Mouse (Mus musculus): ENCODE measurements around the gene Olfr733. TPM values are rescaled to one million over a fixed set of nuclear protein-coding genes. Genes with fewer than 3 reads are reported as not detected.

The Olfr733 gene
- total RNA-seq (2021): not detected

DNA sequence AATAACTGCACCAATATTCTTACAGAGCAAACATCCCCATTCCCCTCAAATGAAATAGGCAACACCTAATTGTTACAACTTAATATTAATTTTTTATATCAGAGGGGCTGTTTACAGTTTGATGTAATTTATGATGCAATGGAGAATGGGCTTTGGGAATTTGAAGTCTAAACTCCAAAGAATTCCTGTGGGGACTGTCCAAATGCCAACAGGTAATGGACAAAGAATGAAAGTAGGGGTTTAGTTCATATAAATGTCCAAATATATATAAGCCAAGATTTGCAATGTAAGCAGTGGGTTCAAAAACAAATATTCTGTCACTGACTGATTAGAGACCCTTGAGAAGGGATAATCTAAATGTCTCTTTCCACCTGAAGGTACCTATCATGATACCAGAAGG is at the start of gene Olfr733:
Gene Olfr733, minus strand, starts transcription at position 101 of the 400 bp plus-strand sequence.
- DNase-seq (ENCODE audit: low spot score in 2 of 2): no peak
- intact Hi-C loops (cut with DNase I): no loop called here

DNA sequence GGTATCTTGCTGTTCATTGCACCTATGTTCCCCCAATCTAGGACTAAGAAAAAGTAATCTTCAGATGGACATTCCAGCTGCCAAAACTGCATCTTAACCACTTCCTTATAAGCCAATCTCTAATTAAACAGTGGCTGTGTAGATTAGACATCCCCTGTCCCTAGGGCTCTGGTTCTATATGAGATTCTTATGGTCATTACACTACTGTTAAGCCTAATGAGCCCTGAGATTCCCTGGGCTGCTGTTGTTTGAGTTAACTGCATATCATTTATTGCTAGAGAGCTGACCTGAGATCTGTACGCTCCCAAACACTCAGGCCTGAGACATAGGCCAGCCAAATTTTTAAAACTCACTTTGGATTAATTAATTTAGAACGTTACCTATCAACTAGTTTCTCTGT is 47.5 kb upstream of the Olfr733 start, which contains the start of gene Olfr735:
Gene Olfr735, minus strand, starts transcription at position 77 of the 400 bp plus-strand sequence.
- DNase-seq (ENCODE audit: low spot score in 2 of 2): no peak
- intact Hi-C loops (cut with DNase I): no loop called here

DNA sequence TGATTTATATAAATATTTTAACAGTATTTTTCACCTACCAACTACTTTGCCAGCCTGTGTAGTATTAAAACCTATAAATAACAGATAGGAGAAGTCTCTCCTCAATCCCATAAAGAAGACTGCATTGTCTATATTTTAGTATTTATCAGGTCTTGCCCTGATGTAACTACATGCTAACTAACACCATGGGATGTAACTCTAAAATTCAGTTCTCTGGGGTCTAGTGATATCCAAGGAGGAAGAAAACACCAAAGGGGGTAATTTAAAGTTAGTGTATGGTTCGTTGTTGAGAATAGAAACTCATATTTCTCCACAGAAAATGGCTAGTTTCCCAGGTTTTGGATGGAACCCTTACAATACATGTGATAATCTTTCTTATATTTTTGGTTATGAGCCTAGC is 25.3 kb upstream of the Olfr733 start, which contains the start of gene Olfr734:
Gene Olfr734, minus strand, starts transcription at position 101 of the 400 bp plus-strand sequence.
- intact Hi-C loops (cut with DNase I): no loop called here
- DNase-seq (ENCODE audit: low spot score in 2 of 2): no peak

- no peak for DNase-seq (ENCODE audit: low spot score in 2 of 2)
- intact Hi-C loops (cut with DNase I): no loop called here
Measured at GRCm38 (mm10) chr14:50284106-50284505, 17.2 kb downstream of the Olfr733 start, which contains the start of gene Olfr732. Gene Olfr732 (minus strand): TSS chr14:50284206.

Other genes with a start within 250 kb of the Olfr733 start
- gene Olfr726, start 210.6 kb downstream of the Olfr733 start, total RNA-seq (2021): not detected
- gene Olfr727, start 178.3 kb downstream of the Olfr733 start, total RNA-seq (2021): not detected
- not detected for gene Olfr728, start 158.8 kb downstream of the Olfr733 start, total RNA-seq (2021)
- gene Olfr729, start 148.6 kb downstream of the Olfr733 start, total RNA-seq (2021): not detected
- gene Olfr730, start 113.3 kb downstream of the Olfr733 start, total RNA-seq (2021): not detected
- gene Olfr731, start 59.7 kb downstream of the Olfr733 start, total RNA-seq (2021): not detected
- not detected for gene Olfr732, start 17.3 kb downstream of the Olfr733 start, total RNA-seq (2021)
- not detected for gene Olfr734, start 25.2 kb upstream of the Olfr733 start, total RNA-seq (2021)
- gene Olfr735, start 47.4 kb upstream of the Olfr733 start, total RNA-seq (2021): not detected
- gene Tlr11, start 56.4 kb upstream of the Olfr733 start, total RNA-seq (2021): not detected
- gene Olfr736, start 79.6 kb upstream of the Olfr733 start, total RNA-seq (2021): not detected
- not detected for gene Olfr738, start 106.0 kb upstream of the Olfr733 start, total RNA-seq (2021)
- not detected for gene Olfr739, start 117.1 kb upstream of the Olfr733 start, total RNA-seq (2021)
- not detected for gene Olfr740, start 144.0 kb upstream of the Olfr733 start, total RNA-seq (2021)
- gene Olfr741, start 171.2 kb upstream of the Olfr733 start, total RNA-seq (2021): not detected
- not detected for gene Olfr742, start 202.1 kb upstream of the Olfr733 start, total RNA-seq (2021)
- not detected for gene Olfr743, start 220.3 kb upstream of the Olfr733 start, total RNA-seq (2021)